Mouse (Mus musculus) lung, adult 10 weeks (tissue): Measurements from ENCODE around the gene Gm43064. TPM values are rescaled to one million over a fixed set of nuclear protein-coding genes. Genes with fewer than 3 reads are reported as not detected.

Experiments
- polyA plus RNA-seq: library from polyadenylated mRNA; stranded (reverse); fragments of 350-450 nt; fragmentation: Illumina TruSeq; extraction: RNeasy Lipid Tissue Mini Kit (QIAGEN cat#74804); gene quantifications from one replicate; pipeline ENCODE4 v1.2.3, GENCODE M21; 2014; ENCODE audit warnings: low read depth, low replicate concordance; ENCODE audit not compliant: insufficient read depth

Gm43064 gene
- polyA plus RNA-seq: not detected

GRCm38 (mm10) chr3:103808891-103809798 lies at the start of gene Gm43064, which contains the start of the genes Dclre1b and Ap4b1:
Gene Gm43064 (plus strand): TSS chr3:103809573.
Gene Dclre1b (minus strand): TSS chr3:103809444.
Gene Ap4b1 (plus strand): TSS chr3:103809520.

GRCm38 (mm10) chr3:103791230-103792110 lies 17.9 kb upstream of the Gm43064 start, which contains the start of gene Hipk1:
Gene Hipk1 (minus strand): TSS chr3:103791563.

GRCm38 (mm10) chr3:103832426-103832825 lies 23.1 kb downstream of the Gm43064 start, which contains the start of gene Bcl2l15:
Gene Bcl2l15 (plus strand): TSS chr3:103832601.

GRCm38 (mm10) chr3:103858881-103859801 lies 49.8 kb downstream of the Gm43064 start, which contains the start of gene Ptpn22:
Gene Ptpn22 (plus strand): TSS chr3:103859795.

Other genes starting within 250 kb of the Gm43064 start
- gene Syt6, start 234.3 kb upstream of the Gm43064 start, polyA plus RNA-seq: 0.27 TPM
- gene Atg4a-ps, start 163.5 kb upstream of the Gm43064 start, polyA plus RNA-seq: not detected
- 46.2 TPM for gene Olfml3, start 71.6 kb upstream of the Gm43064 start, polyA plus RNA-seq
- not detected for gene Gm10964, start 70.2 kb upstream of the Gm43064 start, polyA plus RNA-seq
- 24.4 TPM for gene Hipk1, start 18.0 kb upstream of the Gm43064 start, polyA plus RNA-seq
- 4.7 TPM for gene Dclre1b, start 129 bp upstream of the Gm43064 start, polyA plus RNA-seq
- gene Ap4b1, start 53 bp upstream of the Gm43064 start, polyA plus RNA-seq: 7.8 TPM
- not detected for gene Bcl2l15, start 23.0 kb downstream of the Gm43064 start, polyA plus RNA-seq
- 7.4 TPM for gene Ptpn22, start 50.2 kb downstream of the Gm43064 start, polyA plus RNA-seq
- gene Rsbn1, start 104.5 kb downstream of the Gm43064 start, polyA plus RNA-seq: 6.1 TPM
- 14.2 TPM for gene Phtf1, start 158.5 kb downstream of the Gm43064 start, polyA plus RNA-seq